Mouse (Mus musculus): ENCODE data around the gene Rin1.
"Not testable (repeated sequence)": the region's sequence is repeated elsewhere in the genome, so short reads cannot be mapped to it uniquely, and the experiment has no call there.

The Rin1 gene

GRCm38 (mm10) chr19:5050047-5050905 lies at the start of gene Rin1:
Rin1 (plus strand) TSS chr19:5050481.
- no peak for DNase-seq (ENCODE audit: low spot score)

DNA sequence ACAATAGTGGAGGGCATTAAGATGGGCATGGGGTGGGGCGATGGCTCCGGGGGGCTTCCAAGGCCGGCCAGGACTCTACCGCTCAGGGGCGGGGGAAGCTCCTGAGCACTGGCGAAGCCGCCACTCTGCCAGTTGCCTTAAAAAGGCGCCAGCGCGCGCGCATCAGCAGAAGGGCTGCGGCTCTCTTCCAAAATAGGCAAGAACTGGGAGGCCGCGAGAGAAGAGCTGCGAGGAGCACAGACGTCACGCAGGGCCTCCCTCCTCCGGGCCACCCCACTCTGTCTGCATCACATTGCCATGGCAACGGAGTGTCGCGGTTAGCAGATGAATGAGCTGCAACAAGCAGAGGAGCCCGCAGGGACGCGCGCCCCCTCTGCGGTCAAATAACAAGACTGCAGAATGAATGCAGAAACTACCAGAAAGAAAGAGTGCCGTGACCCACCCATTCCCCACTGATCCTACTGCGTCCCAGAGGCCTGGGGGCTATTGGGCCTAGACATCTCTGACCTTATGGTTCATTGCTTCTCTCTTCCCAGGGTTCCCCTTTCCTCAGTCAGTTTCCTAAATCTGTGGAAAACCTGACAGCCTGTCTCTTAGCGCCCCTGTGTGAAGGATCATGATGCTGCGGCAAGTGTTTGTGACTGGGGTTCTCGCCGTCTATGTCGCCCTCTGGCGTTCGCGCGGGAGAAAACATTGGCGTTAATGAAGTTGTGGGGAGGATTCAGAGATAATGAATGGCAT lies 48.4 kb upstream of the Rin1 start:
- peak; percentile 38 for DNase-seq (ENCODE audit: low spot score)

DNA sequence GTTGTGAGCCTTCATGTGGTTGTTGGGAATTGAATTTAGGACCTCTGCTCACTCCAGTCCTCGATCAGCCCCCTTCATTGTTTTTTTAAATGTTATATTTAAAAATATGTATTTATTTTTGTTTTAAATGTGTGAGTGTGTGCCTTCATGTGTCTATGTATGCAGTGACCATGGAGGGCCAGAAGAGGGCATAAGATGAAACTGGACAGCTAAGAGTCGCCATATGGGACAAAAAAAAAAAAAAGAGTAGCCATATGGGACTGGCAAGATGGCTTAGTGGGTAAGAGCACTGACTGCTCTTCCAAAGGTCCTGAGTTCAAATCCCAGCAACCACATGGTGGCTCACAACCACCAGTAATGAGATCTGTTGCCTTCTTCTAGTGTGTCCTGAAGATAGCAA lies 46.6 kb upstream of the Rin1 start:
- DNase-seq (ENCODE audit: low spot score) = not testable (repeated sequence)

GRCm38 (mm10) chr19:5004925-5005324 lies 45.4 kb upstream of the Rin1 start:
- DNase-seq (ENCODE audit: low spot score) = no peak

- no peak for DNase-seq (ENCODE audit: low spot score)
Observed at GRCm38 (mm10) chr19:5013138-5013537, 37.1 kb upstream of the Rin1 start.

DNA sequence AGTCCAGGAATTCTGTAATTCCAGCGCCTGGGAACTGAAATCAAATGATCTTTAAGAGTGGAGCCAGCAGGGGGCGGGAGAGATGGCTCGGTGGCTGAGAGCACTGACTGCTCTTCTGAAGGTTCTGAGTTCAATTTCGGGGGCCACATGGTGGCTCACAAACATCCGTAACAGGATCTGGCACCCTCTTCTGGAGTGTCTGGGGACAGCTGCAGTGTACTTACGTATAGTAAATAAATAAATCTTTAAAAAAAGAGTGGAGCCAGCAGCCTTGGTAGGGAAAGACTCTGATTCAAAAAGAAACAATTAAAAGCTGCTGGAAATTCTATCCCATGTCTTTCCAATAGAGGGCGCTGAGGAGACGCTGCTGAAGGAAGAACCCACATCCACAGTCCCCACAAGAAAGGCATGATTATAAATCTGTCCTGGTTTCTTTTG lies 35.3 kb upstream of the Rin1 start:
- DNase-seq (ENCODE audit: low spot score) = no peak

DNA sequence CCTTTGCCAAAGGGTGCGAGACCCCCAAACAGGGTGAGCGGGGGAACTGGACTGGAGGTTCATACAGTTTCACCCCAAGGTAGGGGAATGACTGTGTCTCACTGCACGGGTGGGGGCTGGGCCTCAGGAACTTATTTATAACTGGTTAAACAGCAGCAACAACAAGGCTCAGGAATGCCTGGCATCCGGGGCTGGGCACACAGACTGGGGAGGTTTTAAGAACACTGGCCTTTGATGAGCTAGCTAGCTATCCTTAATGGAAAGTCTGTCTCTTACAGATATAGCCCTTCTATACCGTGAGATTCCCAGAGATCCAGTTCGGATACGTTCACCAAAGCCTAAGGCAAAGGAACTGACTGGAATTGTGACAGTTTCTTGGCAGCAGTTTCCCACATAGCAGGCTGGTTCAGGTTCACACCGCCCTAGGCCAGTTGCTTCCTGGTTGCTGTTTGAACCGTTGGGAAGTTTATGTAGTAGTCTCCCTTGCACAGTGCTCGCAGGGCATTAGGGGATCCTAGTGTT lies 34.0 kb upstream of the Rin1 start:
- DNase-seq (ENCODE audit: low spot score) = no peak

DNA sequence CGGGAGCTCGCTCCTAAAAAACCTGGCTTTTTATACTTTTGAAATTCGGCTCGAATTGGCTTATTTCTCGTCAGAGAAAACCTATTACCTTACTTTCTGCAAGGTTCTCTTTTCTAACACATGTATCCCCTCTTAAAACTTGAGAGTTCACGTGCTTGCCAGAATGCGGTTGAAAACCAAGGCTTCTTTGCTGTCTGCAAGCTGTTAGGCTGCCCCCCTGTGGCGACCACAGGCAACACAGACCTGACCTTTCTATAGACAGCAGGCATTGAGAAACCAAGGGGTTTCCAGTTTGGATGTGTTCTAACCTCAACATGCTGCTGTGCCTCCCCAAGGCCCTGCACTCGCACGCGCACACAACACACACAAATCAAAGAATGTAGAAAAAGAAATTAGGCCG lies 33.5 kb upstream of the Rin1 start:
- DNase-seq (ENCODE audit: low spot score) = peak; percentile 56

DNA sequence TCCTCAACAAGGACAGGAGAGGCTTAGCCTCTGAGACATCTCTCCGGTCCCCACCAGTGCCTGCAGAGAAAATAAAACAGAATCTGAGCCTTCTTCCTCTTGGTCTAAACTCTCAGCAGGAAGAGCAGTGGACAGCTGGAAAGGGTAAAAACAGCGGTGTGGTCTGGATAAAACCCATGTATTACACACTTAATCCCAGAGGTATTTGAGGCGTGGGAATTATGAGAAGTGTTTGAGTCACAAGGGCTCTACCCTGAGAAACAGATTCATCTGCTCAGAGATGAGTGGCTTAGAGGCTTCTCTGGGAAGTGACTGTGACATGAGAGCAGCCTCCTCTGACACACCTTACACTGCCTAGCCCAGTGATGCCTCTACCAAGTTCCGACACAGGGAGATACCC lies 32.7 kb upstream of the Rin1 start:
- no peak for DNase-seq (ENCODE audit: low spot score)

- DNase-seq (ENCODE audit: low spot score) = no peak
Observed at GRCm38 (mm10) chr19:5018191-5018590, 32.1 kb upstream of the Rin1 start.

- DNase-seq (ENCODE audit: low spot score) = no peak
Observed at GRCm38 (mm10) chr19:5021416-5021815, 28.9 kb upstream of the Rin1 start.

- DNase-seq (ENCODE audit: low spot score) = peak; percentile 73
Observed at GRCm38 (mm10) chr19:5023621-5024479, 26.4 kb upstream of the Rin1 start, which contains the start of gene Slc29a2. Slc29a2 (plus strand) TSS chr19:5023860.

GRCm38 (mm10) chr19:5026111-5026510 lies 24.2 kb upstream of the Rin1 start:
- no peak for DNase-seq (ENCODE audit: low spot score)

GRCm38 (mm10) chr19:5032686-5033085 lies 17.6 kb upstream of the Rin1 start:
- no peak for DNase-seq (ENCODE audit: low spot score)

DNA sequence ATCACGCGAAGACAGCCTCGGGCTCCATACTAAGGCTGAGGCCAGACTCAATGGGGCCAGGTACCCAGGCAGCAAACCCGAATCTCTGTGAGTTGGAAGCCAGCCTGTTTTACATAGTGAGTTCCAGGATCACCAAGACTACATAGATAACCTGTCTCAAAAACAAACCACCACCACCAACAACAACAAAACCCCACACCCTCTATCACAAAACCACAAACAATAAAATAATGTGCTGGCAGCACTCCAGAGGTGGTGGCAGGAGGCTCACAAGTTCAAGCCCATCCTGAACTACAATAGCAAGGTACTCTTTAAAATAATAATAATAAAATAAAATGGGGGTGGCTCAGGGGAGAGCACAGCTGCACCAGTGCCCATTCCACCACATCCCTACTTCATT lies 13.7 kb upstream of the Rin1 start:
- DNase-seq (ENCODE audit: low spot score) = no peak

DNA sequence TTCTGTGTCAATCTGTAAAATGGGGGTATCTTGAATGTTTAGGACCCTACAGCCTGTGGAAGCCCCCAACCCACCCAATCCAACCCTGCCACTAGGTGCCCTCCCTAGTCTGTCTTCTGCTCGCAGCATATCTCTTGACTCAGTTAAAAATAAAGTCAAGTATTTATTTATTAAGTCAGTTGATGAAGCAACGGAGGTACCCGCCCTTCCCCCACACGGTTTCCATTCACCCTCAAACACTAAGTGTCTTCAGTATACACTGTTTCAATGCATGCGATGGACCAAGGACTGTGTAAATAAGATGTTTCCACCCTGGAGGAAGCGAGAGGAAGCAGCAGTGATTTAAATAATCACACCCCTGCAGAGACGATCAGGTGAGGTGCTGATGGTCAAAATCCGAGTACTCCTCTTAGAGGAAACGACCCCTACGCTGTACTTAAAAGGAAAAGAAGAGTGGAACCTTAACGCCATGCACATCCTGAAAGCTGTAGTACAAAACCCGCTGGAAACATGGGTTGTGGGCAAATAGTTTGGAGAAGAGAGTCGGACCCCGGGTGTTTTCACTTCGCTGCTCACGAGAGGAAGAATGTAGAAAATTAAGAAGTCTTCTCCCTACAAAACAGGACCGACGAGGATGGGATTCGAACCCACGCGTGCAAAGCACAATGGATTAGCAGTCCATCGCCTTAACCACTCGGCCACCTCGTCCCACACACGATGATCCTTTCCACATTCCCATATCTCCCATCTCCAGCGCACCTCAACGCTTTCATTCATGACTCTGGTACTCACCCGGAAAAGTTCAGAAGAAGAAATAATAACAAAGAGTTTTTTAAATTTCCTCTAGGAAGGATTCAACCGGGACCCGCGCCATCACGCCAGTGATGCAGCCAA lies 12.4 kb upstream of the Rin1 start:
- DNase-seq (ENCODE audit: low spot score) = peak; percentile 27

- peak; percentile 67 for DNase-seq (ENCODE audit: low spot score)
Observed at GRCm38 (mm10) chr19:5038709-5039156, 11.5 kb upstream of the Rin1 start, which contains the start of the genes B4gat1 and AC124502.3. B4gat1 (plus strand) TSS chr19:5038826. AC124502.3 (plus strand) TSS chr19:5038891.

GRCm38 (mm10) chr19:5039301-5040114 lies 10.8 kb upstream of the Rin1 start:
- DNase-seq (ENCODE audit: low spot score) = no peak

DNA sequence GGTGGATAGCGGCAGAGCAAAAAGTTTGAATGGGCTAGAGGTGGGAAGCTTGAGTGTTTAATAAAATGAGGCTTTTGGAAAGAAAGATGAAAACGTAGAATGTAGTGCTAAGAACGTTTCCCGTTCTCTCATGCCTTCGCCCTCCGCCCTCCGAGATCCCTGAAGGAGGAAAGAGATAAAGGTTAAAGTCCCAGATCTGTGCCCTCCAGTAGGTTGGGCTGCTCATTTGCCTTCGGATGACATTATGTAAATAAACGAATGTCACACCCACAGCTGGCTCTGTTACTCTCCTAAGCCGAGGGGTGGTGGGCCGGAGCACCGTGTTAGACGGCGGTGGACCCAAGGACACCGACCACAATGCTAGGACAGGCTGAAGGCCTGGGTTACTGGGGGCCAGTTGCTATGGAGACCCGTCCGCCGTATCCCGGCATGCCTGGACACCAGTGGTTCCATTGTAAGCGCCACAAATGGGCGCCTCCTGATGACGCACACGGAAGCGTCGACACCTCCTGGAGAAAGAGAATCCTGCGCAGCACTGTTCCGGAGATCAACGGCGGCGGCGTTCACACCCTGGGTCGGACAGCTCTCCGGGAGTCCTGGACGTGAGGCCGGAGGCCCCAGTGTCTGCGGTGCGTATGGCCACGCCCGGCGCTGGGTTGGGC lies 9.3 kb upstream of the Rin1 start, which contains the start of gene Brms1:
Gene Brms1, plus strand, starts transcription at position 493 of the 662 bp plus-strand sequence.
- DNase-seq (ENCODE audit: low spot score) = peak; percentile 81
